Mouse (Mus musculus): Measurements from ENCODE around the gene Fam172a. TPM values are rescaled to one million over a fixed set of nuclear protein-coding genes. Genes with fewer than 3 reads are reported as not detected.

Fam172a gene
- total RNA-seq, 2 experiments from 2014 or later = 7.3 to 7.6 TPM

DNA sequence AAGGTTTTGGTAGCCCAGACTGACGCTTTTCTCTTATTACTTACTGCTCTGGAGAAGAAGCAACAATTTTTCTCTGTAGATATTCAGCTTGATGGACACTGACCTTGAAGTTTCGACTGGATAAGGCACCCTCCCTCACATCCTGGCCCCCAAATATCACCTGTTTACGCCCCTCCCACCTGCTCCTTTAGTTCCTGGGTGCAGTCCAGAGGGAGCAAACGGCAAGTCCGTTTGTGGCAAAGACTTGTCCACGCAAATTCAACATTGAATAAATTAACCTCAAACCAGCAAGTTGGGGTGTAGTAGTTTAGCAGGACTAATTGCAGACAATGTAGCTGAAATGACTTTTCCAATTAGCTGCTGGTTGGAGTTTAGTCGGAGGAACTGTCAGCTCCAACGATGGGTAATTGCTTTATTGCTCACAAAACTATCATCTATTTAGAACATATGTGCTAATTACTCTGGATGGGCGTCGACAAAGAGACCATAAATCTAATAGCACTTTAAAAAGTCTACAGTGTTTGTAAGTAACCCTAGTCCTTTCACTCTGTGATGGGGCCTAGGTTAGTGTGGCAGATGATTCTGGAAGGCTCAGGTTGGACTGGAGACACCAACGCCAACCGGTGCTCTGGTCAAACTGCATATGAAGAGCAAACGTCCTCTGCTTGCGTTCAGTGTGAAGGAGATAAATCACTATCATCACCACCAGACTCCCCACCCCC is 507.0 kb downstream of the Fam172a start:
- no peak for DNase-seq
- intact Hi-C loops (cut with DNase I) = no loop called here

GRCm38 (mm10) chr13:78209611-78210028 is 507.8 kb downstream of the Fam172a start:
- intact Hi-C loops (cut with DNase I) = no loop called here
- DNase-seq = no peak

- no peak for DNase-seq
- intact Hi-C loops (cut with DNase I) = no loop called here
These were observed 508.4 kb downstream of the Fam172a start for GRCm38 (mm10) chr13:78210029-78210747.

- no peak for DNase-seq
- intact Hi-C loops (cut with DNase I) = no loop called here
These were observed 508.9 kb downstream of the Fam172a start for GRCm38 (mm10) chr13:78210748-78211089.

- intact Hi-C loops (cut with DNase I) = no loop called here
- DNase-seq = no peak
These were observed 509.6 kb downstream of the Fam172a start for GRCm38 (mm10) chr13:78211231-78212010.

- intact Hi-C loops (cut with DNase I) = no loop called here
These were observed 510.3 kb downstream of the Fam172a start for GRCm38 (mm10) chr13:78212111-78212510.

DNA sequence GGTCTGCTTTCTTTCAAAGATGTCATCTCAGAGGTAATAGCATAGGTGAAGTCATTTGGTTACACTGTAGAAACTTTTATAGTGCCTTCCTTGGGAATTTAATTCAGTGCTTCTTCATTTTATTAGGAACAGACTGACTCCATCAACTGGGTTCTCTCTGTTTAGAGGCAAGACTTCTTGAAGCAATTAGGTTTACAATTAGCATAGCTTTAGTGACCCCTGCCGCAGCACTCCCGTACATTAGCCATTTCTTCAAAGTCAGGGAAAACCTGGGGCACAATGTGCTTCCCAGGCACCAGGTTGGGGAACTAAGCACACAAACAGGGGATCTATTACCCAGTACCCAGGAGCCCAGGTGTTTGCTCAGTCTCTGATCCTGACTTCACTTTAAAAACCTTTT is 511.3 kb downstream of the Fam172a start:
- DNase-seq = no peak
- intact Hi-C loops (cut with DNase I) = no loop called here

More at GRCm38 (mm10) chr13:78212111-78212510, 510.3 kb downstream of the Fam172a start:
- DNase-seq = no peak

- intact Hi-C loops (cut with DNase I) = no loop called here
- no peak for DNase-seq
These were observed 513.4 kb downstream of the Fam172a start for GRCm38 (mm10) chr13:78215223-78215622.
